Mouse (Mus musculus) MEL (cell line): ENCODE data around the gene Krtap19-9b.

ENCODE experiments used
- CTCF ChIP-seq, 3 experiments: IDR thresholded peaks in 2 of 3; conservative IDR thresholded peaks in 1 of 3; 2 replicates each; pipeline ENCODE4 v1.5.1; 2011 to 2012; ENCODE audit warnings: low read length in 3 of 3, low read depth in 2 of 3, mild to moderate bottlenecking in 2 of 3, improper control_type of control experiment in 1 of 3, inconsistent platforms in 1 of 3, mixed read lengths in 1 of 3, moderate library complexity in 1 of 3; ENCODE audit not compliant: control insufficient read depth in 1 of 3, insufficient read depth in 1 of 3, poor library complexity in 1 of 3, severe bottlenecking in 1 of 3
- EP300 ChIP-seq, 2 experiments: IDR thresholded peaks; 2 replicates each; pipeline ENCODE4 v1.6.1; 2011; ENCODE audit warnings: improper control_type of control experiment in 2 of 2, low read length in 2 of 2, low read depth in 1 of 2, mild to moderate bottlenecking in 1 of 2
- ETS1 ChIP-seq: IDR thresholded peaks from 2 replicates; pipeline ENCODE4 v1.6.1; 2012; ENCODE audit warnings: low read depth, mild to moderate bottlenecking, inconsistent platforms, low read length, improper control_type of control experiment, moderate library complexity
- GABPA ChIP-seq: IDR thresholded peaks from 2 replicates; pipeline ENCODE4 v1.6.1; 2012; ENCODE audit warnings: low read depth, mild to moderate bottlenecking, inconsistent platforms, low read length, improper control_type of control experiment, moderate library complexity
- GATA1 ChIP-seq: IDR thresholded peaks from 2 replicates; pipeline ENCODE4 v1.6.1; 2011; ENCODE audit warnings: low read depth, low read length, improper control_type of control experiment
- JUND ChIP-seq: IDR thresholded peaks from 2 replicates; pipeline ENCODE4 v1.6.1; 2011; ENCODE audit warnings: low read depth, mild to moderate bottlenecking, improper control_type of control experiment, low read length
- KAT2A ChIP-seq: conservative IDR thresholded peaks from 2 replicates; pipeline ENCODE4 v1.6.1; 2012; ENCODE audit warnings: low read depth, low read length, improper control_type of control experiment, inconsistent platforms
- MAFK ChIP-seq: IDR thresholded peaks from 2 replicates; pipeline ENCODE4 v1.6.1; 2011; ENCODE audit warnings: low read depth, mild to moderate bottlenecking, low read length, improper control_type of control experiment, borderline replicate concordance
- MAX ChIP-seq: IDR thresholded peaks from 2 replicates; pipeline ENCODE4 v1.6.1; 2011; ENCODE audit warnings: low read length, improper control_type of control experiment
- POLR2A ChIP-seq, 2 experiments: IDR thresholded peaks; 2 replicates each; pipeline ENCODE4 v1.6.1; 2011 to 2012; ENCODE audit warnings: low read length in 2 of 2, mild to moderate bottlenecking in 2 of 2, control low read depth in 1 of 2, improper control_type of control experiment in 1 of 2, low read depth in 1 of 2, moderate library complexity in 1 of 2; ENCODE audit not compliant: control insufficient read depth in 1 of 2, insufficient read depth in 1 of 2, poor library complexity in 1 of 2
- TCF12 ChIP-seq: IDR thresholded peaks from 2 replicates; pipeline ENCODE4 v1.6.1; 2014; ENCODE audit warnings: low read depth, mild to moderate bottlenecking, inconsistent platforms, low read length, improper control_type of control experiment, moderate library complexity
- ZMIZ1 ChIP-seq: IDR thresholded peaks from 2 replicates; pipeline ENCODE4 v1.6.1; 2012; ENCODE audit warnings: low read depth, mild to moderate bottlenecking, inconsistent platforms, low read length, improper control_type of control experiment, moderate library complexity

GRCm38 (mm10) chr16:88938252-88938651, 6.2 kb upstream of the Krtap19-9b start:
- TF ChIP-seq JUND (no peak), GATA1 (no peak), EP300 (IDR thresholded peaks at IDR 0.05; ENCODE audit: low read depth in 1 of 2, low read length in 2 of 2) (no peak), MAX (no peak), POLR2A (IDR thresholded peaks at IDR 0.05; ENCODE audit: control insufficient read depth in 1 of 2, insufficient read depth in 1 of 2, low read depth in 1 of 2, low read length in 2 of 2, poor library complexity in 1 of 2) (no peak), ZMIZ1 (no peak), KAT2A (no peak), CTCF (IDR thresholded peaks at IDR 0.05 in 2 of 3, conservative IDR thresholded peaks at IDR 0.05 in 1 of 3; ENCODE audit: control insufficient read depth in 1 of 3, insufficient read depth in 1 of 3, low read depth in 2 of 3, low read length in 3 of 3, poor library complexity in 1 of 3, severe bottlenecking in 1 of 3) (peak in 2 of 3 experiments; percentile 20 to 27; a peak in 3 of 6 replicates), GABPA (no peak), MAFK (no peak), TCF12 (no peak), ETS1 (no peak)
